Mouse (Mus musculus): ENCODE measurements at regions not wholly inside any gene's neighbourhood (a gene's known extent, or its start where the extent isn't known, plus 50 kb on each side); places are given as distances from the start of the nearest gene placed in this dataset.

DNA sequence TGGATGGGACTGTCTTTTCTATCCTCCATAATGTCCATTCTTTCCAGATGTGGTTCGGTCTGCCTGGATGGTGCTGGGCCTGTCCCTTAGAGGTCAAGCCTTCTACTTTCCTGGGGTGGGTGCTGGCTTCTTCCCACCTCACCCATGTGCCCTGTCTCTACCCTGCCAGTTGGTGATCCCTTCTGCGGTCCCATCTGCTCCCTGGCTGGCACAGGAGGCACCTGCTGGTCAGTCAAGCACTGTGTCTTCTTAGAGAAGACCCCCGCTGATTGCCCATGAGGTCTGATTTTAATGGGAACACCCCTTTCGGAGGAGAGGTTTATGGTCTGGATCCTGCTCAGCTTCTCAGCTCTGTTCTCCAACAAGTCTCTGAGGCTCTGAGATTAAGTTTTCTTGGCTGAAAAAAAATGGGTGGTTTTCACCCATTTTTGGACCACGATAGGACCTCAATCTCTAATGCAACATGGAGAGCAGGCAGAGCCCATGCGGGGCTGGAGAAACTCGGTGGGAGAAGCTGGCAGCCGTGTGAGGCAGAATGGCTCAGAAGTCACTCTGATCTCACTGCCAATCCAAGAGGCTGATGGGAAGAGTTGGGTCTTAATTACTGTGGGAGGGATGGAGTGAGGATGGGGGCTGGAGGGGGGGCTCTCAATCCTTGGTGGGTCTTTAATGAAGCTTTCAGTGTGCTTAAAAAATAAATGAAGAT is 78.5 kb upstream of the Igsf21 start:
- no peak for DNase-seq (ENCODE audit: low spot score in 2 of 2)

DNA sequence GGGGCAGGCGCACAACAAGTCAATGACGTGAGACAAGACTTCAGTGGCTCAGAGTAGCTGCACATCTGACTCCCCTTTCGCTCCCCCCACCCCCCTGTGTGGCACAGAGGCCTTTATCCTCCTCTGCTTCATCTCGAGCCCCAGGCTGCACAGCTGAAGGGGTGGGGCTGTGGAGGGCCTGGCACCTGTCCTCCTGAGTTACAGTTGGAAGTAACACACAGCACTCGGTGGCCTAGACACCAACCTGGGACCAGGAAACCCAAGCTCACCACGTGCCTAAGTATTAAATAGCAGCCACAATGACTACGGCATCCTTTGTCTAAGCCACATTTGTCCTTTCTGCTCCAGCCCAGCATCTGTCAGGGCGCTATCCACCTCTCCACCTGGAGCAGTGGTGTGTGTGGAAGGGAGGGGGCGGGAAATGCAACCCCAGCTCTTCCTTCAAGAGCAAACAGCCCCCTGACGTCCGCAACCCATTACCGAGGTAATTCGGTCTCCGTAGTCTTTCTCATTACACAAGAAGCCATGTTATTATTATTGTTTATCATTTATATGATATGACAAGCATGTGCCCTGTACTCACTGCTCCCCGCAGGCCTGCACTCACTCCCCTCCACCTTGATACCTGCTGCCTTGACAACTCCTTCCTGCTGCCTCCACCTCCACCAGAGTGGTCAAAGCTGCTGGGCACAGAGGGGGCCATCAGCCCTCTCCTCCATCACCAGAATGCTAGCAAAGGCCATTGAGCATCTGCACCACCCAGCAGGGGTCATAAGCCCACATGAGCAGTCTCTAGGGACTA is 73.7 kb upstream of the Igsf21 start:
- no peak for DNase-seq (ENCODE audit: low spot score in 2 of 2)

DNA sequence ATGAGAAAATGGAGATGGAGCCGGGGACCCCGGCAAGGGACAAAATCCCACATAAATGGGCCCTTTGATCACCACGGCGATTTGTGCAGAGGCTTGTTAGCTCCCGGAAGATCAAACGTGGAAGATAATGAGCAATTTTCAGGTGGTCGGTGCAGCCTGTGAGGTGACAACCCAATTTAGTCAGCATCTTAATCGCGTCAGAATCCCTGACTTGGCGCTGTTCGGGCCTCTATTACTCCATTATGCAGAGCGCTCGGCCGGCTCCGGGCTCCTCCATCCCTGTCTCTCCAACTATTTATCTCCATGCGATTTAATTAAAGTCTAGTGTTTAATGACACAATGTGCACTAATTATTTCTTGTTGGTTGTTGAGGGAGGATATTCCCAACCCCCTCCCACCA is 66.1 kb upstream of the Igsf21 start:
- no peak for DNase-seq (ENCODE audit: low spot score in 2 of 2)

DNA sequence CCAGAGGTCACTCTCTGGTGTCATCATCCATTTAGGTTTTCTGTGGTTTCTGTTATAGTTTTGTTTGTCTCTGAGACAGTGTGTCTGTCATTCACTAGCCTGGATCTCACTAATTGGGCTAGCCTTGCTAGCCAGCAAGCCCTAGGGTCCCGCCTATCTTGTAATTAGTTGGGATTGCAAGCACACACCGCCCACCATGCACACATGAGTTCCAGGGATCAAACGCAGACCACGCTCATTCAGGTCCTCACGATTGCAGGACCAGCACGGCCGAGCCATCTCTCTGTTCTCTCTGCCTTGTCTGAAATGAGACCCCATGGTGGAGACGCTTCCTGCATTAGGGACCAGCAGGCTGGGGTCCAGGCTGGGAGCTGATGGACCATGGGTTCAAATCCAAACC is 60.9 kb upstream of the Igsf21 start:
- DNase-seq (ENCODE audit: low spot score in 2 of 2), result no peak

DNA sequence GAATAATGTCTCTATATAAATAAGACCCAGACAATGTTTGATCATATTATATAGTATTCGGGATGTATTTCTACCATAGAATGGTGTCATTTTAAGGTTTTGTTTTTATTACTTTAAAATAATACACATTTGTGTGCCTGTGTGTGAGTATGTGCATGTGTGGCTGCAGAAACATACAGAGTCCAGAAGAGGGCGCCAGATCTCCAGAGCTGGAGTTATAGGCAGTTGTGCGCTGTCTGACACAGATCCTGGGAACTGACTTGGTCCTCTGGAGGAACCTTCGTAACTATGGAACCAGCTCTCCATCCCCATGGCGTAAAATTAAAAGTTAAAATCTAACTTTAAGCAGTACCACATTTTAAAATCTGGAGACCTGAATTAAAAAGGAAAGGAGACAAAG is 58.4 kb upstream of the Igsf21 start:
- DNase-seq (ENCODE audit: low spot score in 2 of 2), result no peak

DNA sequence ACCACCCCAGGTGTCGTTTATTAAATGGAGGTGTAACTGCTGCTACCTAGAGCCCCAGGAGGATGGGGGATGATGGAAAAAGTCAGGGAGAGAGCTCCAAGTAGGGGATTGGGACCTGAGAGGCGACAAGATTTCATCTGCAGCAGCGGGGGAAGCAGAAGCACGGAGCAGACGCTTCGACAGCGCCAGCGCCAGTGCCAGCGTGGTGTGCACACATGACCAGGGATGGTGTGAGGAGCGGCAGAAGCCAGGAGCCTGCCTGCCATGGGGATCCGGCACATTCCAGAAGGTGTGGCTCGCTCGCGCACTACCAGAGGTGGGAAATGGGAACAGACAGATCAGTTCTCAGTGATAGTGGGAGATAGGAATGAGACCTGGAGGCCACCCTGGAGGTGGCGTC is 55.1 kb upstream of the Igsf21 start:
- peak; percentile 25 to 38 for DNase-seq (ENCODE audit: low spot score in 2 of 2)

DNA sequence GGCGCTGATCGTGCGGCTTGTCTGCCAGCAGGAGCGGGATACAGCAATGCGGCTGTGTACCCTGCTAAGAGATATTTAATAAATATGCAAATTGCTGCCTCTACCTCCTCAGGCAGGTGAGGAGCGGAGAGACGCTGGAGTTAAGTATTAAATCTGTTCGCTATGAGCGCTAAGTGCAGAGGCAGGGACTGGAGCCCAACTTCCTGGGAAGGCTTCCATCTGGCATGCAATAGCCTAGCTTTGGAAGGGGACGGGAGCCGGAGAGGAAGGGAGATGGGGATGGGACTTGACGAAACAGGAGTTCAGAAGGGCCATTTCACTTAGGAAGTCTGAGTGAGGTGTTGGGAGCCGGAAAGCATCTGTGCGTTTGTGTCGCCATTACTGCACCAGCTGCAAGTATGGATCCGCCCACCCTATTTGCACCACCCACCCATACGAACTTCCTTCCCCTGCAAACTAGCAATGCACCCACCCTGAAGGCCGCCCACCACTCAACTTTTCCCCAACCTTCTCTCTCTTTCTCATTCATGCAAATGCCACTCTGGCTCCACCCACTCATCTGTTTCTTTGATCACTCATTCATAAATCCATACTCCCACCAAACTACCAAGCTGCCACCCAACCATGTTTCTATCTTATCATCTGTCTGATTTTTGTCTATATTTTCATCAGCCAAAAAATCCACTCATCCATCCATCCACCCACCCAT is 51.5 kb upstream of the Igsf21 start:
- peak; percentile 20 to 33 for DNase-seq (ENCODE audit: low spot score in 2 of 2)
